Mouse (Mus musculus): ENCODE measurements around the gene Spem1.

The Spem1 gene

DNA sequence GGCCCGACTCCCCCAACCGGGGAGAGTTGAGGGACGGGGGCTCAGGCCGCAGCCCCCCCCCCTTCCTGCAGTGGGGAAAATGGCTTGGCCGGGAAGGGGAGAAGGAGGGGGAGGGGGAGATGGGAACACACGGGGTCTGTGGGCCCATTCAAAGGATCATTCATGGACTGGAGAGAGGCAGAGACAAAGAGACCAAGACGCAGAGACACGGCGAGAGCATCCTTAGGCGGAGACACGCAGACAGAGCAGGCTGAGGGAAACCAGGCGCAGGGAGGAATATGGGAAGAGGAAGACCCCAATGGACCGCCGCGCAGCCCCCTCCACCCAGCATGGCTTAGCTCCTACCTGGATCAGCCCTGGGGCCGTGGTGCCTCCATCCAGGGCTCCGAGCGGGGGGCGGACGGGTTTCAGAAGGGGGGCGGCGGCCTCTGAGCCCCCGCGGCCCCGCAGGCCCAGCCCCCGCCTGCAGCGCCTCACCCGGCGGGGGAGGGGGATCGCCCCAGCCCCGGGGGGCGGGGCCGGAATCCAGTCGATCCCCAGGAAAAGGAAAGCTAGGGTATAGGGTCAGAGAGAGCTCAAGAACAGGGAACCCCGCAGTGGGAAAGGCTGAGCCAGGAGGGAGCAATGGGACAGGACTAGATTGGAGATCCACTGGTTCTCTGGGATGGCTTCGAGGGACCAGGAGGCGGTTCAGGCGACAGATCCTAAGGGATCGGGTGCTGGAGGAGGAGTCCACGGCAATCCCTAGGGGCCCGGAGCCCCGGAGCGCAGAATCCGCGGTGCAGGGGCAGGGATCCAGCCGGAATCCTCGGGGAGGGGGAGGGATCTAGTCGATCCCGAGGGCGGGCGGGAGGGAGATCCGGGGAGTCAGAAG is 15.0 kb upstream of the Spem1 start:
- DNase-seq (ENCODE audit: low read depth, low spot score), result peak; percentile 50

DNA sequence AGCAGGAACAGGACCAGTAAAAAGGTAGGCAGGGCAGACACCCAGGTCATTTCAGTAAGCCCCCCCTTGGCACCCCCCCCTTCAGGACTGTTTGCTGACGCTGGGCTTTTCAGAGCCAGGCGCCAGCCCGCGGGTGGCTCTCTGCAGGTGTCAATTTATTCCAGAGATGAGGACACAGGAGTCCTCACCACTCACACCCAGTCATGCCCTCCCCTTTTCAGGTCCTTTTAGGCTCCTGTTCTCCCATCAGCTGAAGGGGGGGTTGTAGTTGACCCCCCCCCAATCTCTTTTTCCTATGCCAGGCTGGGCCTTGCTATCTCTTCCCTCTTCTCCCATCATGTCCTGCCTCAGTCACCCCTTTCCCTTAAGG is 14.0 kb upstream of the Spem1 start:
- DNase-seq (ENCODE audit: low read depth, low spot score), result no peak

DNA sequence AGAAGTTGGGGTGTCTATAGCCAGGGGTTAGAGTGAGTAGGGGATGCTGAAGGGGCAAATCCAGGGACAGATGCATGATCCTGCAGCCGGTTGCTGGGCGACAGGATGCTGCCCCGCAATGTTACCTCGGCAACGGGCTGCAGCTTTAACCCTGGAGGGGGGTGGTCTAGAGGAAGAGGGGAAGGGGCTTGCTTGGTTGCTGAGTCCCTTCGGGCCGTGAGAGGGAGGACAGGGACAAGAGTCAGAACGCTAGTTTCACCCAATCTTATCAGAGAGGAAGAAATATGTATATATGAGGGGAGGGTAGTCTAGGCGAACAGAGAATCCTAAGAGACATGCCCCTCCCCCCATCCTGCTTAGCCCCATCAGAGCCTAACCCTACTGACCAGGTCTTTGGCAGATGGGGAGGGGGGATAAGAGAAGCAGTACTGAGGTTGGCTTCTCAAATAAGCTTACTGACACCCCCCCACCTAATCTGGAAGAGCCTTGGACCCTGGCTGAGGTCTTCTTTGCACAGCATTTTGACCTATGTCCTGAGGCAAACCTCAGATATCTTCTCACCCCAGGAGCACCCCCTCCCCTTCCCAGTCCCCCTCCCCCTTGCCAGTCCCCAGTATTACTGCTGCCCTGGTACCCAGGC is 13.5 kb upstream of the Spem1 start:
- DNase-seq (ENCODE audit: low read depth, low spot score), result no peak

DNA sequence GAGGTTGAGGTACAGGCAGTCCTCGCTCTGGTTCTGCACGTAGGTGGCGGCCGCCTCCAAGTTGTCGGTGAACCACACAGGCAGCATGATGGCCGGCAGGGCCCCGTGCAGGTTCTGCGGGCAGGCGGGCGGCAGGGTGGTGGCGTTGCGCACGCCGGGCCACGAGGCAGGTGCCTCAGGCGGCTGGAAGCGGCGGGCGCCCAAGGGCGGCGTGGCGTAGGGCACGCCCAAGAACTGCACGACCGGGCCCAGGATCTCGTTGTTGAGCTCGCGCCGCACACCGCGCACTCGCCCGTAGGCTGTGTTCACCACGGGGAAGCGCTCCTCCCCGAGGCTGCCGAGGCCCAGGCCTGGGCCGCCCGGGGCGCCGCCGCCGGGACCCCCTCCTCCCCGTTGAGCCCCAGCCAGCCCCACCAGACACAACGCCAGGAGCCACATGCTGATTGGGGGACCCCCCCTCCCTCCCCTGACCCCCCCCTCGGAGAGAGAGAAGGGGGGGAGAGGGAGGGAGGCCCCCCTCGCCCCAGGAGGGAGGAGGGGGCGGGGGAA is 12.1 kb upstream of the Spem1 start:
- peak; percentile 61 for DNase-seq (ENCODE audit: low read depth, low spot score)

DNA sequence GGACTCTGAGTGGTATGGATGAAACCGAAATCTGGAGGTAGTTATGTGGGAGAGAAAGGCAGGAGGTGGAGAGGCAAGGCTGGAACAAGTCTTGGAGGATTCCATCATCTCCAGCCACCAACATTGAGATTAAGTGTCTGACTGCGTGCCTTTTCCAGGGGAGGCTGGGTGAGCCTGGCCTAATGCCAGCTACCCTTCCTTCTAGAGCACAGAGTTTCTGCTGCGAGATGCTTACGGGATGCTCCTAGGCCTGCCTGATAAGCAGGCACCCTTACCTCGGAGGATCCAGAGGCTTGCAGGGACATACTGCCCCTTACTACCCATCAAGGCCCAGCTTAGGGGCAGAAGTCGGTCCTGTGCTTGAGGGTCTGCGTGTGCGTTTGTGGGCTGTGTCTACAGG is 11.6 kb upstream of the Spem1 start:
- no peak for DNase-seq (ENCODE audit: low read depth, low spot score)

DNA sequence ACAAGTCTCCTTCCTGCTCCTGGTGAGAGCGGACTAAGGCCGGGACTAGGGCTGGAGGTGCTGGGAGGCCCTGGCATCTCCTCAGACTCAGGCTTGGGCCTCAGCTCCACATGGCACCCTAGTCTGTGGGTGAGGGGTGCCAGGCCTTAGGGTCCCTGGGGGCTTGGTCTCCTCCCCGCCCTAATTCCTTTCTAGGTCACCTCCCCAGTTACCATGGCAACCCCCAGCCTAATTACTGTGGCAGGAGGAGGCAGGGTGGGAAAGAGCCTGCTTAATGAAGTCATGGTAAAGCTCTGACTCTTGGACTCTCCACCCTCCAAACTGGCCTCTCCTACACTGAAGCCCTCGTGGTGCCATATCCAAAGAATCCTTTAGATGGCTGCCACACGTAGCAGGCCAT is 6.9 kb upstream of the Spem1 start:
- DNase-seq (ENCODE audit: low read depth, low spot score), result no peak

DNA sequence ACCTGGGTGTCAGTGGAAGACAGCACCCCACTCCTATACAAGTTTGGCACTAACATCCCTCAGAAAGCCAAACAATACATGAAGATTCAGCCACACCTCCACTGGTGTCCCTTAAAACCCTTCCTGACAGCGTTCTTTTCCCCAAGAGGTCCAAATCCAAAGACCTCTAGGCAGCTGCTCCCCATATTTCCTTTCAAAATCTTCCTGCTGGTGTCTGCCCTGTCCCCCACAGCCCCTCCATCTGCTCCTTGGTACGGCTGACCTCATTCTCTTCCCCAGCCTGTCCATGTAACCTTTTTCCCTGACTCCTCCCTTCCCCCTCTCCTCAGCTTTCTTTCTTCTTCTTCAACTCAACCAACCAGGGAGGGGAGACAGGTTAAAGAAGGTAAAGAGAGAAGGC is 1.5 kb upstream of the Spem1 start:
- DNase-seq (ENCODE audit: low read depth, low spot score), result no peak

DNA sequence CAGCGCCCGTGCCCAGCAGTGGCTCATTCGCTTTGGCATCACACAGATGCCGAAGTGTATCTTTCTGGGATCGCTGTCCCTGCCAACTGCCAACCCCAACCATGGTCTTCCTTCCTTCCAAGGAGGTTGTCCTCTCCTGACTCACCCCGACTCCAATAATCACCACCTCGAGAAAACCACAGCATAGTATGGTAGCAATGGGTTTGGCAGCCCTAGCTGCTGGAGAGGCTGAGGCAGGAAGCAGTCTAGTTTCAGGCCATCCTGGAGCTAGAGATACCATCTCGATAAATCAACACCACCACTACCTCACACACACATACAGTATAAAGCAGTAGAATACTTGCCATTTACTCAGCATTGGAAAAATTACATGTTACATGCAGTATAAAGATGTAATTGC is 3.1 kb downstream of the Spem1 start:
- DNase-seq (ENCODE audit: low read depth, low spot score), result no peak

DNA sequence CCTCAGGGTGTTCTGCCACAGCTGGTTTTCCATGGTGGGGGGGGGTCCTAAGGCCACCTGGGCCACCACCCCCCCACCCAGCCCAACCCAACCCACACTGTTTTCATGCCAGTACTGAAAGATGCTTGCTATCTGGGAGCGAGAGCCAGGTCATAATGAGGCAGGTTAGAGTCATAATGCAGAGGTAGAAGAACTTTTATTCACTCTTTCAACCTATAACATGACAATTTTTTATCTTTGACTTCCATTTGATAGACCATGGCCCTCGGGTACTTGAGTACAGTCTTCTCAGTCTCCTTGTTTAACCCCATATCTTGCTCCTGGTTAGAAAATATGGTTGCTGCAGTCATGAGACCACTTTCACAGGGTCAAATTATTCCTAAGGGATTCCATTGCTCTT is 3.6 kb downstream of the Spem1 start, which contains the start of gene Spem2:
Gene Spem2 (minus strand): TSS at position 101 of the 400 bp plus-strand sequence.
- DNase-seq (ENCODE audit: low read depth, low spot score), result no peak

DNA sequence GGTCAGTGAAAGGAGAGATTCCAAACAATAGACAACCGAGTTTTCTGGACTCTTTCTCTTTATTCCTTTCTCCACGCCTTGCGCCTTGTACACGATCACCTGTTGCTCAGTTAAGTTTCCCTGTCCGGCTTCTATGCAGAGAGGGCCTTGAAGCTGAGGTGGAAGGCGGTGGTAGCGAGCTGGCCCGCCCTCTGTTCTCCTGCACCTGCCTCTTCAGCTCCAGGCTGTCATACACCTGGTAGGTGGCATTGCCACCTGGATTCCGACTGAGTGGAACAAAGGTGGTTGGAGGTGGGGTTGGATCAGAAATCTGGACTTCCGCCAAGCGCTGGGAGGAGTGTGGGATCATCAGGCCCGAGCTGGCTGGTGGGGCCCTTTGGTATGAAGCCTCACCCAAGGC is 5.5 kb downstream of the Spem1 start:
- DNase-seq (ENCODE audit: low read depth, low spot score), result no peak

DNA sequence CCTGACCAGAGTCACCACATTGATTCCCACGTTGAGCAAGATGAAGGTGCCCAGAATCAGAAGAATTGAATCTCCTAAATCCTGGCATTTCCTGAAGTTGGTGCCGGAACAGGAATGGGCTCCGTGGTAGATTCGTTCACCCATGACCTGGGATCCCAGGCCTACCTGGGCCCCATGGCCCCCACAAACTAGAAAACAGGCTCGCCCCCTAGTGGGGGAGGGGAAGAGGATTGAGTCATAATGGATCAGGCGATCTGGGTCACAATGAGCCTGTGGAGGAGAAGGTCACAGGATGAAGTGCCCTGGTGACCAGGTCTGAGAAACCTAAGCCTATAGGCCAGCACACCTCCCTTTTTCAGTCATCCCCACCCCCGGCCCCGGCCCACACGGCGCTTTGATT is 6.8 kb downstream of the Spem1 start, which contains the start of gene Gm39566:
Gene Gm39566 (minus strand): TSS at position 144 of the 400 bp plus-strand sequence.
- DNase-seq (ENCODE audit: low read depth, low spot score), result no peak

DNA sequence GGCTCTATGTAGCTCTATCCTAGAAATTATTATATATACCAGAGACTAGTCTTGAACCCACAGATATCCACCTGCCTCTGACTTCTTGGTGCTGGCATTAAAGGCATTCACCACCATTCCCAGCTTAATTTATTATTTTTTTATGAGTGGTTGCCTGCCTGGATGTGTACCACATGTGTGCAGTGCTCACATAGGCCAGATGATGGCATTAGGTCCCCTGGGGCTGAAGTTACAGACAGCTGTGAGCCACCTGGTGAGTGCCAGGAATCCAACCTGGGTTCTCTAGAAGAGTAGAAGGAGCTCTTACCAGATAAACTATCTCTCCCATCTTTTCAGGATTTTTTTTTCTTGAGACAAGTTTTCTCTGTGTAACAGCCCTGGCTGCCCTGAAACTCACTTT is 11.7 kb downstream of the Spem1 start:
- no peak for DNase-seq (ENCODE audit: low read depth, low spot score)

DNA sequence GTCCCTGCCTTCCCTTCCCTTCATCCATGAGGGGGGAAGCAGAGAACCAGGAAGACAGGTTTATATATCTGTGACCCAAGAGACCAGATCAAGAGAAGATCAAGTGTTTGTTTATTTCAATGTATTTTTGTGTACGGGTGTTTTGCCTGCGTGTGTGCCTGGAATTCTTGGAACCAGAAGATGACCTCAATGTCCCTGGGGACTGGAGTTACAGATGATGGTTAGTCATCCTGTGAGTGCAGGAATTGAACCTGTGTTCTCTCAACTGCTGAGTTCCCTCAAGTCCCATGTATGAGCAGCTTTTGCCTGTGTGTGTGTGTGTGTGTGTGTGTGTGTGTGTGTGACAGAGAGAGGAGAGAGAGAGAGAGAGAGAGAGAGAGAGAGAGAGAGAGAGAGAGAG is 14.3 kb downstream of the Spem1 start:
- no peak for DNase-seq (ENCODE audit: low read depth, low spot score)

DNA sequence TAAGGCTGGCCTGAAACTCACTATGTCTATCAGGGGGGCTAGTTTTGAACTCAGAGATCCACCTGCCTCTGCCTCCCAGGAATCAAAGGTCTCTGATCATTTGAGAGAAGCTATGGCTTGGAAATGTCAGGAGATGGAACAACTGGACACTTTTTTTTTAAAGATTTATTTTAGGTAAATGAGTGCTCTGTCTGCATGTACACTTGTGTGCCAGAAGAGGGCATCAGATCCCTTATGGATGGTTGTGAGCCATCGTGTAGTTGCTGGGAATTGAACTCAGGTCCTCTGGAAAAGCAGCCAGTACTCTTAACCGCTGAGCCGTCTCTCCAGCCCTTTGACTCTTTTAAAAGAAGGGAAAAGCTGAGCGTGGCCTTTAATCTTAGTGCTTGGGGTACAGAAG is 15.6 kb downstream of the Spem1 start:
- no peak for DNase-seq (ENCODE audit: low read depth, low spot score)

DNA sequence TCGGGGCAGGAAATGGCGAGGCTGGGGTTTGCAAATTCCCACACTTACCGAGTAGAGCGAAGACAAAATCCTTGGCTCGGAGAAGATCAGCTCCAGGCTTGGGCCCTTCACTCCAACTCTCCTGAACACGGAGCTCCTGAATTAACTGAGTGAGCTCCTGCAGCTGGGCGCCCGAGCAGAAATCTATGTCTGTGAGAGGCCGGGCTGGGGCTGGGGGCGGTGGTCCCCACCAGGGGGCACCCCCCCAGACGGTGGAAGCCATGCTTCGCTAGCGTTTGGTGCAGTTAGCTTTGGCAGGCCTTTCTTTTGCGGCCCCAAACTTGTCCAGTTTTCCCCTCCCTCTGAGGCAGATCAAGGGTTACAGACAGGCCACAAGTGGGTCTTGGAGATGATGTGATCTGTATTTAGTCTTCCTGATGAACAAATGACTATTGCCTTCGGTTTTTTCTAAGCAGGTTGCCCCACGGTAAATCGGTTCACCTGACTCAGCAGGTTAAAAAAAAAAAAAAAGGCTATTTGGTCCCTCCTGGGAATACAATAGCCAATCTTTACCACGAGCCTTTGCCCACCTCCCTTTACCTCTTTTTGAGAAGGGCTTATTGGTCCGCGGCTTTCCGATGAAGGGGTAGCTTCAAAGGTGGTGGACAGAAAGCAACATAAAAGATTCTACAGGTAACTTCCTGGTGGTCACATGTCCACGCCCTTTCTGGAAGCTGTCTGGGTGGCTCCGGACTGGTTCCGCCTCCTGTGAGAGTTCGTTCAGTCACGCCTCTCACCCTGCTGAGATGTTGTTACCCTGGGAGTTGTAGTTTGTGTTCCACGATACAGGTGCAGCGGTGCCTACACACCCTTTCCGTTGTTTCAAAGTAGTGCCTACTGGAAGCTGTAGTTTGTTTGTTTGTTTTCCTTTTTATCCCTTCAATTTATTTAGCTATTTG is 16.7 kb downstream of the Spem1 start, which contains the start of gene Tmem102:
Gene Tmem102 (minus strand): TSS at position 653 of the 938 bp plus-strand sequence.
- peak; percentile 90 for DNase-seq (ENCODE audit: low read depth, low spot score)

DNA sequence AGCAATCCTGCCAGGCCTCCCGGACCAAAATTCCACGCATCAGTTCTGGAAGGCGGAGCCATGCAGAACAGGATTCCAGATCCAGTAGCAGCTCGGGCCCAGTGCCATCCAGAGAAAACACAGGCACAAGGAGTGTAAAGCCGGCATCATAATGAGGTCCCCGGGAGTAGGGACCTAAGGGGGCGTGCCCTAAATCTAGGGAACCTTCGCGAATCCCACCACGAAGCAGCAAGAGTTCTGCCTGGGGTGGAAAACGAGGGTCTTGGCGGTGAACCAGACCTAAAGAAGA is 17.4 kb downstream of the Spem1 start:
- DNase-seq (ENCODE audit: low read depth, low spot score), result no peak

DNA sequence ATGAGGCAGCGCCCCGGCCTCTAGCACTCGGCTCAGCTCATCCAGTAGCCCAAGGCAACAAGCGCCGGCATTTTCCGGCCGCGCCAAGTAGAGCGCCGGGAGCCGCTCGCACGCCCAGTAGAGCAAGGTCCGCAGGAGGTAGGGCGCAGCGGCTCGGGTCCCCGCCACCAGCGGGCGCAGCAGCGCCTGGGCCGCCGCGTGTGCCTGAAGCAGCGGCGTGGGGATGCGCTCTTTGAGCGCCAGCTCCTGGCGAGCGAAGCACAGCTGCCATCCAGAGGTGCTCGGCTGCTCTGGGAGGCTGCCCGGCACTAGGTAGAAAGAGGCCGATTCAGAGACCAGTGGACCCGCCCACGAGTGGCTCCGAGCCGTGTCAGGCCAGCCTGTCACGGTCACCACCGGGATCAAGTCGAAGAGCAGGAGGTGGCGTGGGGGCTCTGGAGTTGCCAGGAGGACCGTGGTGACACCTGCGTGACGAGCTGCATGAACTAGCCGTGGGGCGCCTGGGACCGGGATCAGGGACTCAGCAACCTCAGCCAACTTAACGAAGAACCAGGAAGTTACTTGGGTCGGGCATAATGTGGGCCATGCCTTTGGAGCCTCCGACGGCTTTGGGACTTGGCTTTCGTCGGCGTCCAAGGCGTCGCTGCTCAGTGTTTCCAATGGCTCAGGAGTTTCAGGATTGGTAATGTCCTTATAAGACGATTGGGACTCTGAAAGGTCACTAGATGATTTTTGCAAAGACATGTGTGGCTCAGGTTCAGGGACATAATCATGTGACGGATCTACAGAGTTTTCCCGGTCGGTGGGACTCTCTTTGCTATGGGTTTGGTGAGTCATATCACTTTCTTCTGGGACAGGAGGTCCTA is 18.0 kb downstream of the Spem1 start:
- peak; percentile 68 for DNase-seq (ENCODE audit: low read depth, low spot score)

DNA sequence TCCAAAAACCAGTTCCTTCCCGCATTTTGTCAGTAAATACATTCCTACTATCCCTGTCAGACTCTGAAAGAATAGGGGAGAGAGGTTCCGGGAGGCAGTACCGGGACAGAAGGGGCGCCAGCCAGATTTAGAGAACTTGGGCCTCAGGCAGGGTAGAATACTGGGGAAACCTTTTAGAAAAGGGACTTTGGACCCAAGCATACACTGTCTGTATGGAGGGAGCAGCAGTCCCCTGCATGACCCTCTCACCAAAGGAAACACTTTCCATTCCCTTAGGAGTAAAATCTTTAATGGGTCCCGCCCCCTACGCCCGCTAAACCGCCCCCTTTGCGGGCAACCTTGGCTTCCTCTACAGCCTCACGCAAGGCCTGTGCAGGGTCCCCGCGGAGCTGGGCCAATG is 18.7 kb downstream of the Spem1 start:
- DNase-seq (ENCODE audit: low read depth, low spot score), result no peak

DNA sequence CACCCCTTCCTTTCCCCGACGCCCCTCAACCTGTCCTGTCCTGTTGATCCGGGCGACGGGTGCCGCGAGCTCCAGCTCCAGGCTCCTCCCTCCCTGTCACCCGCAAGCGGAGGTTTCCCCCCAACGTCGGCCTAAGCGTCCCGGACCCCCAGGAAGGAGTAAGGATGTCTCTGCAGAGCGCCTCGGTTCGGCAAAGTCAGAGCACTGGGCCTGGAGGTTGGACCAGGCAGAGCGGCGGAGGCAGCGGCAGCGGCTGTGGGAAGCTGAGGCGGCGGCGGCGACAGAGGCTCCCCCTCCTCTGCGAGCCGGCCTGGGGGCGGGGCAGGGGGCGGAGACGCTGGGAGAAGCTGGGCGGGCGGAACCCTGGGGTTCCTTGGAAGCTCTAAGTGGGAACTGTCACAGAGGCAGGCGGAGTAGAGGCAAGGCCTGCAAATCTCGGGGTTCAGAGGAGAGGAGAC is 19.3 kb downstream of the Spem1 start:
- peak; percentile 71 for DNase-seq (ENCODE audit: low read depth, low spot score)

DNA sequence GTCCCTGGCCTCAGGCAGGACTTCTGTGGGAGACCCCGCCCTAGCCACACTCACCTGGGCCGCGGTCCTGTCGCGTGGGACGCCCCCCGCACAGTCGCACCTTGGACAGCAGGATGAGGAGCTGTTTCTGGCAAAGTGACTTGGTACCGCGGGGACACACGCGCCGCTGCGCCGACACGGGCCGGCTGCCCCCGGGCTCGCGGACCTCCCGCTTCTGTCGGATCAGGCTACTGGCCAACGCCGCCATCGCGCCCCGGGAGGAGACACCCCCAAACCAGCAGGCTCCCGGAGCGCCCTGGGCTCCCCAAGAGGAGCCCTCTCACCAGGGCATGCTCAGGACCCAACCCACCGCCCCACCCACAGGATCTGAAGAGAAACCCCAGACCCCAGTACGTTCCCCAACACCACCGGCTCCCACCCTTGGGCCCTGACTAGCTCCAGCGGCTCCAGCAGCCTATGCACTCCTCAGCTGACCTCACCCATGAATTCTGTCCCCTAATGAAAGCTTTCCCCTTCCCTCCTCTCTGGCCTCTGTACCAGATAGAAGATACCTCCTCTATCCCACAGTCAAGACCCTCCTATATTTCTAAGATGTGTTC is 20.5 kb downstream of the Spem1 start, which contains the start of gene Fgf11:
Gene Fgf11 (minus strand): TSS at position 479 of the 599 bp plus-strand sequence.
- DNase-seq (ENCODE audit: low read depth, low spot score), result no peak
